Mouse (Mus musculus) frontal cortex, adult 2 months (tissue): ENCODE data around the gene F2rl2. TPM values are rescaled to one million over a fixed set of nuclear protein-coding genes. Genes with fewer than 3 reads are reported as not detected.

Source experiments
- DNase-seq, 2 experiments: peaks; one replicate each; pipeline ENCODE4 v3.0.0; 2022; ENCODE audit warnings: low spot score in 1 of 2; ENCODE audit errors: extremely low spot score in 1 of 2
- polyA plus RNA-seq: library from polyadenylated mRNA; depleted of rRNA; stranded (reverse); fragments of >200 nt; gene quantifications from 2 replicates; pipeline ENCODE4 v1.2.3, GENCODE M21; 2012

F2rl2 gene
- polyA plus RNA-seq, 1 experiment, result 1.3 TPM

DNA sequence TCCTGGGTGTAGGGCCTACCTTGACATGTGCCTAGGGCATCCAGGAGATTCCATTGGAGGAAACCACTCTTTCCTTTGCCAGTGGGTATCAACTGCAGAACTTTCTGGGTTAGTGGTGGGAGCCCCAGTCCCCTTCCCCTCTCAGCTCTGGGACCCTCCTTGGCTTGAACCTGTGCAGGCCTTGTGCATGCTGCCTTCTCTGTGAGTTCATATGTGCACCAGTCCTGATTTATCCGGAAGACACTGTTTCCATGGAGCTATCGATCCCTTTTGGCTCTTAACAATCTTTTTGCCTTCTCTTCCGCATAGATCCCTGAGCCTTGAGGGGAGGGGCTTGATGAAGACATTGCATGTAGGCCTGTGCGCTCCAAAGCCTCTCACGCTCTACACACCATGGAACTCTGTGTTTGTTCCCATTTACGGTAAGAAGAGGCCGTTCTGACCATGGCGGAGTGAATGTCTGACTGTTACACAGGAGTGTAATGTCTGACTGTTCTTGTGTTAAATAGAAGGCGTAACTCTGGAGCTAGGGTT lies 466 bp upstream of the F2rl2 start:
- DNase-seq, result no peak

- no peak for DNase-seq
Observed at GRCm38 (mm10) chr13:95697874-95698273, 1.2 kb downstream of the F2rl2 start.

DNA sequence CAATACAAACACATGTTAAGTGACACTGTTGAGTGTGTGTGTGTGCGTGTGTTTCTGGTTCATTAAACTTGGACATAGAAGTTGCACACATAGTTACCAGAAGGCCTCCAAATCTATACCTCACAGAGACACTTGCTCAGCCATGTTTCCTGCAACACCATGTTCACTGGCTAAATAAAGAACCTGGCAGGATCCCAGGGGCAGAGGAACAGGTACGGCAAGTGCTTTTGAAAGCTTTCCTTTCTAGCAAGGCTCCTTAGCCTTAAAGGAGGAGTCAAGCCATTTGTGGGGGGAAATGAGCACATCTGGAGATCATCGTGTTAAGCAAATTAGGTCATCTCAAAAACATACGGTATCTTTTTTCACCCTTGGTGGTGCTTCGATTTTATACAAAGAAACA lies 6.7 kb downstream of the F2rl2 start:
- no peak for DNase-seq

DNA sequence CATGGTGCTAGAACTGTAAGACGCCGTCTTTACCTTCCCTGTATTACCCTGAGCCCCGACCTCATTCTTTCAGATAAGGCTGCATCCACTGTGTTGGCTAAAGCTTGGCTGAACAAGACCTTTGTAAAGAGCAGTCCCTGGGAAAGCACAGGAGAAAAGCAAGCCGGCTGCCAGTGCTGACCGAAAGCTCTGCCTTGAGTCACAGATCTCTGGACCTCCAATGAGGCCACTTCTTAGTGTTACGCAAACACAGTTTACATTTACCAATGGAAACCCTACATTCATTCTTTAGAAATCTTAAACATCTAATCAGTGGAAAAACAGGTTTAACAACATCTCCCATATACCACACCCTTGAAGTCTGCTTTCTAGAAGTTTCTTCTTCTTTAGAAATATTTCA lies 8.9 kb downstream of the F2rl2 start:
- no peak for DNase-seq

GRCm38 (mm10) chr13:95712054-95712453 lies 15.4 kb downstream of the F2rl2 start:
- no peak for DNase-seq

- DNase-seq, result no peak
Observed at GRCm38 (mm10) chr13:95712570-95713268, 16.1 kb downstream of the F2rl2 start.

- DNase-seq, result no peak
Observed at GRCm38 (mm10) chr13:95714271-95714975, 17.8 kb downstream of the F2rl2 start.

DNA sequence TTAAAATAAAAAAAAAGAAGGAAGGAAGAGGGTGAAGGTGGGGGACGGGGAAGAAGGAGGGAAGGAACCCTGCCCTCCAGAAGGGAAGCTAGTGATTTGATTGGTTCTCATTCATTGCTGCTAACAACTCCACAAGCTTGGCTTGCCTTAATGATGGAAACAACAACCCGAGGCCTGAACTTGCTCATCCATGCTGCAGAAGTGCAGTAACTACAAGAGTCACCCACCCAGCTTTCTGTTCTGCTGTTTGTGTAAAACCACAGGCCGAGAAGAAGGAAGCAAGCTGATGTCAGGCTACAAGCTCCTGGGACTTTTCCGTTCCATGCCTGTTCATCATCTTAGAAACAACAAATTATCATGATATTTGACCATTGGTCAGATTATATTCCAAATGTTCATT lies 18.7 kb downstream of the F2rl2 start:
- DNase-seq, result no peak

DNA sequence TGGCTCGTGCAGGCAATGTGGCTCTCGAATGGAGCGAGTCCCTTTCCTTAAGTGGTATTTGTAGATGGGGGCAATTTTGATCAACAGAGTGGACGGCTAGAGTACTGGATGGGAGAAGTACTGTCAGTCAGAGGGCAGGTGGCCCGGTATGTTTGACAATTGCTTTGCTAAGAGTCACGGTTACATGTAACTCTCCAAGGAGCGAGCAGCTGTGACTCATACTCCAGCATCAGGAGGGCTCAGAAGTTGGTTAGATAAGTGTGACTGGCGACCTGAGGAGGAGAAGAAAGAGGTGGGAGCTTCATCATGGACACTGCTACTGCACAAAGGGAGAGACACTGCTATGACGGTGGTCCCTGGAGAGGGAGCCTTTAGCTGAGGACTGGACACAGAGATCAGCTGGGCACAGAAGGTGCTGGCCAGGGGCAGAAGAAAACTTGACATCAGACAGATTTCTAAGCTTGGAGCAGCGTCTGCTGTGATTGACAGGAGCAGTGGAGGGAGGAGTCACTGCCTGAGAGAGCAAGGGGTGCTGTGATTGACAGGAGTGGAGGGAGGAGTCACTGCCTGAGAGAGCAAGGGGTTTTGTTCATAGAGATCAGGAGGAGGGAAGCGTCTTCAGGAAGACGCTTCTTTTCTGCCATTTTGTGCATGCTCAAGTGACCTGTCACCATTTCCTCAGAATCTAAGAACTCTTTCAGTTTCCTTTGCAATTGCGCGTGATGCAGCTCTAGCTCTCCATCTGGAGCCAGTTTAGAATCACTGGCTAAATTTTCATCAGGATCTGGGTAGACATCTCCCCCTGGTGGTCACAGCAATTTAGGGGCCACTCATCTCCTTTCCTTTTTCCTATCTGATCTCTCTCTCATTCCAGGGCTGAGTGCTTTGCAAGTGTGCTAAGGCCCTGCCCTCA lies 22.9 kb downstream of the F2rl2 start:
- DNase-seq, result peak; percentile 55 to 90

DNA sequence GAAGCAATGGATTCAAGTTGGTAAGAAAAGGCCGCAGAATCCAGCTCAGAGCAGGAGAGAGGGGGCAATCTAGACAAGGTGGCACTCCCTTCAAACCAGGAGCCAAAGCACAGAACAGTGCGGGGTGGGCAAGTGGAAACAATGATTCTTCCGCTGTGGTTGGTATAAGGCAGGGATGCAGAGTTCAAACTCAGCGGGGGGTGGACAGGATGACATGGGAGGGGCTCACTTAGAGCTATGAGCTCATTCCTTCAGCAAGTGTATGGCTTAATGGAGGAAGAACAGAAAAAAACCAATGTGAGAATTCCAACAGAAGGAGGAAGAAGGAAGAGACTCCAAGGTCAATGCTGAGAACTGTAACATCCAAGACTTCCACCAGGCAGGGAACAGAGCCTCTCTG lies 33.8 kb downstream of the F2rl2 start:
- DNase-seq, result no peak

DNA sequence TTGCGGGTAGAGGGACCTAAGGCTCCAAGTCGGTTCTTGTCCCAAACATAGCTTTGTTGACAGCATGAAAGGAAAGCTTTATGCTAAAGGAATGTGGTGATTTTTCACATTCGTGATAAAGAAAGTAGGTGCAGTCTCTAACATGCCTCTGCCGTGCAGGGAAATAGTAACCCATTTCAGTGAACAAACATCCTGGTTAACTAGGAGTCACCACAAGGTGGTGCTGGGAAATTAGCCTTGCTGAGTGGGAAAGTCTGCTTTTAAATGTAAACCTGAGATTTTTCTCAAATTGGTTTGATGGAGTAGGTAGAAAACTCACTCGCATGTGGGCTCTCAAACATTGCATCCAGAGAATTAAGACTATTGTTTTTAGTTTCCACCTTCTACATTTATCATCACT lies 43.0 kb downstream of the F2rl2 start:
- DNase-seq, result peak in 1 of 2 experiments; percentile 60

- no peak for DNase-seq
Observed at GRCm38 (mm10) chr13:95741813-95742689, 45.4 kb downstream of the F2rl2 start.

GRCm38 (mm10) chr13:95742881-95743466 lies 46.3 kb downstream of the F2rl2 start:
- no peak for DNase-seq

DNA sequence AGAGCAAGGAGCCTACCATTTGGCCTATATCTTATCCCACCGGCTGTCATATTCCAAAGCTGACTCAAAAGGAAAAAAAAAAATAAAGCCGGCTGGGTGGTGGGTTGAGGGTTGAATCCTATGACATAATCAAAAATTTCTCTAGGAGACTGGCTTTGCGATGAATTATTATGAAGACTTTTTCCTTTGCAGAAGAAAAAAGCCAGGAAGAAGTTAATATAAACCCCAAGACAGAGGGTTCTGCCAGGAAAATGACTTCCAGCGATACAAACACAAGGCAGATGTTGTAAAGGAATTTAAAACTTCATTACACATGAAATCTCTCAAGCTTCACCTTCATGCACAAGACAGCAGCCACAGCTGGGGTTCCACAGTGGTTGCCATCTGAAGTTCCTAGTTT lies 48.8 kb downstream of the F2rl2 start:
- no peak for DNase-seq

DNA sequence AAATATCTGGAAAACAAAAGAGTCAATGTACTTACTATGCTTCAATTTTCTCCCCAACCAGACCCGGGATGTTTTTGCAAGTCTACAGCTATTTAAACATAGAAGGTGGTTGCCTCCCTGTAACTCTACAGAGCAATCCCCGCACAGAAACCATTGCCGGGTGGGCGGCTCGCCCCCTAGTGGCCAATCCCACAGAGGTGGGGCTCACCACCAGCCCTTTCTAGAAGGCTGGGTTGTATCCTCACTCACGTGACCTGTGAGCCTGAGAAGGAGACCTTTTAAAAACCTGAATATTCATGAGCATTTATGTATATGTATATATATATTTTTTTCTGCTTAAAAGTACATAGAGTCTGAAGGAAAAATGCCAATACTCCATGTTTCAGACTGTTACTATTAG lies 49.9 kb downstream of the F2rl2 start:
- peak in 1 of 2 experiments; percentile 53 for DNase-seq

DNA sequence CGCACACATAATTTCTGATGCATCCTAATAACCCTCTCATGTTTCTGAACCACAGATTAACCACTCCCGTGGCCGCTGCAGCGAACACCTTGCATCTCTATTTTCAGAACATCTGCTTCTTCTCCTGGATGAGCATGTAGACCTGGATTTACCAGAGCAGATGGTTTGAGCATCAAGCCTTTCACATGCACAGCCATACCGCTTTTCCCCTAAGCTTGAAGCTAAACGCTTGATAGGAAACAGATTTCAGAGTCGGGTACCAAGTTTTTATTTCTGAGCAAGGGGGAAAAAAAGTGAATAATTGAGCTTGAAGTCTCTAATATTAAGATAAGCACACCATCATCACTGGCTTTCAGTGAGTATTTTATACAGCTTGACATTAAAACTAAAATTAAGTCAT lies 50.4 kb downstream of the F2rl2 start:
- DNase-seq, result no peak

DNA sequence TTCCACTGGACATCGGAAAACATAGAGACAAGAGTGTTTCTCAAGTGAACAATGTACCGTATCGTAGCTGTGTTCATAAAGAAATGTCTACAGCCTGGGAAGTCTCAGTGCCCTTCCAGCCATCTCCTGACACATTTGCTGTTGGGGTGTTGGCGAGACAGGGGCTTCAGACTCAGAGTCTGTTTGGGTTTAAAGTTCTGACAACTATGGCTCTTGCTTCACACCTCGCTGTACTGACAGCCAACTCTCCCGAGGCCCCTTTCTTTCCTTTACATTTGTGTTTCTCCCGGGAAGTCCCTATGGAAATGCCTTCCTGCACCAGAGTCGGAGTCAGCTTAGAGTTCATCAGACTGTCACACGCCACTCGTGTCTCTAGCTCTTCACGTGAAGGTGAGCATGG lies 50.9 kb downstream of the F2rl2 start:
- DNase-seq, result no peak
